Mouse (Mus musculus) heart, postnatal 0 days (tissue): ENCODE measurements around the gene Znrf2.

ENCODE experiments used
- CTCF ChIP-seq: IDR thresholded peaks from 2 replicates; pipeline ENCODE4 v1.5.1; 2016; ENCODE audit warnings: antibody characterized with exemption, control low read depth, low read depth
- EP300 ChIP-seq: IDR thresholded peaks from 2 replicates; pipeline ENCODE4 v1.6.1; 2016; ENCODE audit warnings: antibody characterized with exemption, low read depth

DNA sequence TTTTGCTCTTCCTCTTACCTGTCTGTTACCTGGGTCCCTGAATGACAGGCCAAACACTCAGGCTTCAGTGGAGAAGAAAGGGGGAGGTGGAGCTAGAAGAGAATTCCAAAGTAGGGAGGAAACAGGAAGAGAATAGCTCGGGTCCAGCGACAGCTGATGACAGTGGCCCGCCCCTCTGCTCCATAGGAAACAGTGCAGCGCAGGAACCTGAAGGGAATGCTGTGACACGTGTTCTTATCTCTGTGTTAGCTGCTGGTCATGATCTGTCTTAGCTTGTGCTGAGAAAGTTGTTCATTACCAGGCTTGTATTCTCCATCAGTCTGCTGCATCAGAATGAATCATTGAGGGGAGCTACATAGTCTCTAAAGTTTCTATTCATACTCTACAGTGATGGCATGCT lies 60.1 kb downstream of the Znrf2 start:
- TF ChIP-seq EP300: no peak
- TF ChIP-seq CTCF: no peak
